Mouse (Mus musculus): ENCODE data around the gene Znhit6.

GRCm38 (mm10) chr3:145646666-145647065 lies 70.7 kb downstream of the Znhit6 start:
- TF ChIP-seq CTCF (IDR thresholded peaks at IDR 0.05; ENCODE audit: low read depth, low read length) (no peak), POLR2AphosphoS5 (IDR thresholded peaks at IDR 0.05; ENCODE audit: insufficient replicate concordance, low read depth, low read length) (no peak), TAL1 (conservative IDR thresholded peaks at IDR 0.05; ENCODE audit: low read depth, low read length) (no peak)
